Mouse (Mus musculus) hindbrain, embryonic 10.5 days (tissue): ENCODE measurements around the gene Inpp4a. TPM values are rescaled to one million over a fixed set of nuclear protein-coding genes. Genes with fewer than 3 reads are reported as not detected.

Experiments
- DNase-seq: peaks from one replicate; pipeline ENCODE4 v3.0.0-alpha.2; 2017; ENCODE audit warnings: low spot score
- H3K27ac ChIP-seq: fragments of 300-500 bp; sonication (generic); 2 replicates; pipeline ENCODE4 v1.5.1; 2016; ENCODE audit warnings: mild to moderate bottlenecking, moderate library complexity
- H3K27me3 ChIP-seq: fragments of 300-500 bp; sonication (generic); 2 replicates; pipeline ENCODE4 v1.6.1; 2016; ENCODE audit warnings: mild to moderate bottlenecking; ENCODE audit not compliant: poor library complexity, insufficient read depth, severe bottlenecking
- H3K36me3 ChIP-seq: fragments of 300-500 bp; sonication (generic); 2 replicates; pipeline ENCODE4 v1.6.1; 2016; ENCODE audit warnings: mild to moderate bottlenecking, moderate library complexity
- H3K4me1 ChIP-seq: fragments of 300-500 bp; sonication (generic); replicated peaks from 2 replicates; pipeline ENCODE4 v1.6.1; 2016; ENCODE audit warnings: mild to moderate bottlenecking
- H3K4me3 ChIP-seq: fragments of 300-500 bp; sonication (generic); 2 replicates; pipeline ENCODE4 v1.5.1; 2016; ENCODE audit warnings: mild to moderate bottlenecking, moderate library complexity
- H3K9me3 ChIP-seq: fragments of 300-500 bp; sonication (generic); 2 replicates; pipeline ENCODE4 v1.6.1; 2016; ENCODE audit warnings: mild to moderate bottlenecking, moderate library complexity
- WGBS: fragments of 180-500 bp; shearing (Covaris S2); methylation state at CpG from one replicate; pipeline ENCODE4 v1.1.7; 2016; 5-methylcytosine and 5-hydroxymethylcytosine counted together
- polyA plus RNA-seq: library from polyadenylated mRNA; unstranded; fragments of >200 nt; fragmentation: Nextera tagmentation; extraction: Ambion mirVana; gene quantifications from 2 replicates; pipeline ENCODE4 v1.2.1, GENCODE M21; 2016

The Inpp4a gene
- polyA plus RNA-seq, 1 experiment from 2014 or later: 21.8 TPM

DNA sequence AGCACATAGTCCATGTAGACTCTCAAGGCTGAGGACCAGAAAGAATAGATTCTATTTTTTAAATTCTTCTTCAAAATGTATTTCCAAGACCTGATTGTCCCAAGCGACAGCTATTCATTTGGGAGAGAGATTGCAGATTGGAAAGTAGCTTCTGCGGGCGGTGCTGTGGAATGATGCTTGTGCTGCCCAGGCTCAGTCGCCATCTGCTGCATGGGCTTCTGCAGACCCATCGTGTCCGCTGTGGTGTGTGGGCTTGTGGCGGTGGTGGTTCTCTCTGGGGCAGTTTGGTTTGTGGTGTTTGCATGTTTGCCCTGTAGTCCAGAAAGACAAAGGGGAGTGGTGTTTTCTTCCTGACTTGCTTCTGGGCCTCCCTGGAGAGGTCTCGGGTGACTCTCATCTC is 76.5 kb downstream of the Inpp4a start:
- no peak for DNase-seq
- whole genome bisulfite sequencing: 89% methylated on average over 8 of the region's 8 CpGs
- H3K27ac ChIP-seq: no peak overlapping the region
- H3K9me3 ChIP-seq: no peaks in the 10 kb centered on the region
- H3K36me3 ChIP-seq: peaks cover 20% of the 10 kb centered on the region
- H3K27me3 ChIP-seq: no peaks in the 10 kb centered on the region
- H3K4me3 ChIP-seq: no peak overlapping the region
- no peaks in the 10 kb centered on the region; the same call in 1 of the 2 replicates for H3K4me1 ChIP-seq

DNA sequence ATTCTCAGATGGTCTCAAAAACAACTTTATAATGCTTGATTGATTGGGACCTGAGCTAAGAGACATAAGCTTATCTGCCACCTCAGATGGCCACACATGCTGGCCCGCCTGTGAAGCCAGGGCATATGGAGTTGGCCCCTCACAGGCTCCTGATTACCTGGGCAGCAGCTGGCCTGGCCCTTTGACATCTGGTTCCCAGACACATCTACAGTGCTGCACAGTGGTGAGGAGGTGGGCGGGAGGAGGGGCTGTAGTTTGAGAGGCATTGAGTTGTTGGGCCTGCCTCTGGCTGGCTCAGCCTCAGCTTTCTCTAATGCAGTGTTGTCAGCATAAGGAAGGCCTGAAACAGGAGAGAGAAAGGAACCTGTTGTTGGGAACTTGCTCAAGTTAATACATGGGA is 77.1 kb downstream of the Inpp4a start:
- no peak for DNase-seq
- no peaks in the 10 kb centered on the region for H3K9me3 ChIP-seq
- H3K4me1 ChIP-seq: no peaks in the 10 kb centered on the region; the same call in 1 of the 2 replicates
- no peaks in the 10 kb centered on the region for H3K27me3 ChIP-seq
- 81% methylated on average over 2 of the region's 2 CpGs for WGBS
- H3K27ac ChIP-seq: no peak overlapping the region
- peaks cover 18% of the 10 kb centered on the region for H3K36me3 ChIP-seq
- no peak overlapping the region for H3K4me3 ChIP-seq

DNA sequence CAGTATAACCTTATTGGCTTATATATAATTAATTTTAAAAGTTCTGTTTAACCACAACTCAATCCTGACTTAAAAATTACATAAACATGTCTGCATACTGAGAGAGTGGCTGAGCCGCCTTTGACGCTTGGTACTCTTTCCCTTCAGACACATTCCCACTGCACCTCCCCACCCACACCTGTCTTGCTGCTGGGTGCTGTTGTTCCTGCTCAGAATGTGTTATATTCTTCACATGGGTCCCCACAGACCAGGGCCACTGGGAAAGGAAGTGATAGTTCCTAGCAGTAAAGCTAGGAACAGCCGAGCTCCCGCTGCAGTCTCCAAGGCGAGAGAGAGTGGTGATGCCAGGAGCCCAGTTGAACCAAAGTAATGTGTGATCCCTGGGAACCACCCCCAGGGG is 78.4 kb downstream of the Inpp4a start:
- Histone ChIP-seq H3K27ac (no peak overlapping the region), H3K4me1 (no peaks in the 10 kb centered on the region; the same call in 1 of the 2 replicates), H3K27me3 (no peaks in the 10 kb centered on the region), H3K36me3 (peaks cover 18% of the 10 kb centered on the region), H3K4me3 (no peak overlapping the region), H3K9me3 (no peaks in the 10 kb centered on the region)
- DNase-seq: no peak
- WGBS: 94% methylated on average over 5 of the region's 5 CpGs

DNA sequence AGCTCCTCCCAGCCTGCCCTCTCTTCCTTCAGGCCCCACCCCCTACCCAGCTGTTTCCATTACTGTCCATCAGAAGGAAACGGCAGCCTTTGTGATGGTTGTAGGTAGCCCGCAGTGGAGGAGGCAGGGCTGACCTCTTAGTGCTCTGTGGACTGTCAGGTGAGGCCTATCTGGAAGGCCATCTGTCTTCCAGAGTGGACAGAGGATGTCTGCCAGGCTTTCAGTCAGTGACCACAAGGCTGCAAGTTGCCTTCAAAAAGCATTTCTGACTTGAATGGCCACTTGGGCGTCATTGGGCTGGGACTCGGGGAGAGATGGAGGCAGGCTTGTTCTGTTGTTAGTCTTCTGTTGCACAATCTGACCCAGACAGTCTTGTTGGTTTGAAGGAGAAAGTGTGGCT is 79.9 kb downstream of the Inpp4a start:
- peaks cover 18% of the 10 kb centered on the region for H3K36me3 ChIP-seq
- no peaks in the 10 kb centered on the region; the same call in 1 of the 2 replicates for H3K4me1 ChIP-seq
- no peaks in the 10 kb centered on the region for H3K27me3 ChIP-seq
- 65% methylated on average over 4 of the region's 4 CpGs for WGBS
- no peaks in the 10 kb centered on the region for H3K9me3 ChIP-seq
- no peak for DNase-seq
- no peak overlapping the region for H3K4me3 ChIP-seq
- no peak overlapping the region for H3K27ac ChIP-seq

DNA sequence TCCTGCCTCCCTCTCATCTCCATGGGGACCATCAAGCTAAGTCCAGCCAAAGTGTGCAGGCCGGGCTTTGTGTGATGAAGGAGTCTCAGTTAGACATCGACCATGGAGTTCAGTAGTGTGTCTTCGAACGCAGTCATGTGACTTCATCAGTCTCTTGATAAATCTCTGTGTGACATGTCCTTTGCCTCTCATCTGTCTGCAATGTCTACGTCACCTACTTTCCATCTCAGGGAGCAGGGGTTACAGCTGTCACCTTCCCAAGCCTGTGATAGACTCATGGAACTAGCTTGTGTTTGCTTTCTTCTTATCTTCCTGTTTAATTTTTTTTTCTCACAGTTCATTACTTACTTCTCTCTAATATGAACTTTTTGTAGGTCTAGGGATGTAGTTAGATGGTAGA is 81.2 kb downstream of the Inpp4a start:
- WGBS: 91% methylated on average over 5 of the region's 5 CpGs
- Histone ChIP-seq H3K9me3 (no peaks in the 10 kb centered on the region), H3K4me3 (no peak overlapping the region), H3K36me3 (peaks cover 13% of the 10 kb centered on the region), H3K27me3 (no peaks in the 10 kb centered on the region), H3K27ac (no peak overlapping the region), H3K4me1 (no peaks in the 10 kb centered on the region; the same call in 1 of the 2 replicates)
- DNase-seq: no peak

DNA sequence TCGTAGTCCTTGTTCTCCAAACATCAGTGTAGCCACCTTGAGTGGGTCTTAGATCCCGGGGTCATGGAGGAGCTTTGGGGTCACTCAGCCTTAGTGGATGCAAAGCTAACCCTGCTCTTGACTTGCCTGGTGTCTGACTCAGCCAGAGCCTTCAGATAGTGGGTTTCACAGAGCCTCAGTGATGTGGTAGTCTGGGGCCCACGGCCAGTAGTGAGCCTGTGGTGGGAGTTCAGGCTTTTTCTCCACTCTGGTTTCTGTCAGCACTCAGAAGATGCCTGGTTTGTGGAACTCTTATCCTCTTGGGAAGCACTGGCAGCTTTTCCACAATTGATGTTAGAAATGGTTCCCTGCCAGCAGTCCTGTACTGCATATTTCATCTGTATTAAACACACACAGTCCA is 84.6 kb downstream of the Inpp4a start:
- no peak for DNase-seq
- Histone ChIP-seq H3K36me3 (peaks cover 18% of the 10 kb centered on the region), H3K4me3 (no peak overlapping the region), H3K9me3 (no peaks in the 10 kb centered on the region), H3K27ac (no peak overlapping the region), H3K4me1 (no peaks in the 10 kb centered on the region; the same call in 1 of the 2 replicates), H3K27me3 (no peaks in the 10 kb centered on the region)
- 86% methylated on average over 3 of the region's 3 CpGs for WGBS

DNA sequence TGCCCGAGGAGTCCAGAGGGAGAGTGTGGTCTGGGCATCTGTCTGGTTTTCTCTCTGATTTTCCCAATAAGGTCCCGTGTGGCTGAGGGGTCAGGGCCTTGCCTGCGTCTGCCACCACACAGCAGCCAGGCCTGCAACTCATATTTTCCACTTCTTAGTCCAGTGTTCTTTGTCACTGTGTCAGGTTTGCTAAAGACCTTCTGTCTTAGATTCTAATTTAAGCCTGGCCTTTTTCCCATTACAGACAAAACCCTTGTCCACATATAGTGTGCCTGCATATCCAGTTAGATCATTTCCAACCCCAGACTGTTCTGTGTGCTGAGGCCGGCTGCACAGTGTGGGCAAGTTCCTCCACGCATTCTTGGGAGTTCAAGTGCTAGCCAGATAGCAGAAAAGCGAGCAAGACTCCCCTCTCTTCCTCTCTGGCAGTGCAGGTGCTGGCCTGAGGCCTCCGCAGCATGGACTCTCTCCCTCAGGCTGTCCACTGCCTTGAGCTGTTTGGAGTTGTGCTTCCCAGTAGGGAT is 86.8 kb downstream of the Inpp4a start:
- no peak overlapping the region for H3K27ac ChIP-seq
- 81% methylated on average over 7 of the region's 7 CpGs for WGBS
- no peaks in the 10 kb centered on the region for H3K4me1 ChIP-seq
- no peak for DNase-seq
- H3K27me3 ChIP-seq: no peaks in the 10 kb centered on the region
- H3K9me3 ChIP-seq: no peaks in the 10 kb centered on the region
- H3K36me3 ChIP-seq: peaks cover 20% of the 10 kb centered on the region
- no peak overlapping the region for H3K4me3 ChIP-seq

DNA sequence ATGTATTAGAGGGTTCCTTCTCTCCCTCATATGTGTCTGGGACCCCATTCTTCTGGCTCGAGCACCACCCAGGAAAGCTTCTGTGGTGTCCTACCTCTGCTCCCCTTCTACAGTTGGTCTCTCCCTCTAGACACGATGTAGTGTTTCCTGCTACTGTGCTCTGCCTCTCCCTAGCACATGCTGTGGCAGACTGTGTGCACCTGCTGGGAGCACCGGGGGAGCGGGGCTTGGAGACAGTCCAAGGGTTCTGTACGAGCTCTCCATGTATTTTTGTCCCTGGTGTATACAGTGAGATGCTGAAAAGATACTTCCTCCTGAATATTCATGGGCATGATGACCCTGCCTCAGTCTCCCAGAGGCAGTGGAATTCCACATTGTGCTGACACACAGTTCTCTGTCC is 93.5 kb downstream of the Inpp4a start:
- Histone ChIP-seq H3K4me1 (peaks cover 6% of the 10 kb centered on the region; the same call in 1 of the 2 replicates), H3K27me3 (no peaks in the 10 kb centered on the region), H3K27ac (no peak overlapping the region), H3K36me3 (peaks cover 25% of the 10 kb centered on the region), H3K9me3 (no peaks in the 10 kb centered on the region), H3K4me3 (no peak overlapping the region)
- no peak for DNase-seq
- 82% methylated on average over 5 of the region's 5 CpGs for WGBS

DNA sequence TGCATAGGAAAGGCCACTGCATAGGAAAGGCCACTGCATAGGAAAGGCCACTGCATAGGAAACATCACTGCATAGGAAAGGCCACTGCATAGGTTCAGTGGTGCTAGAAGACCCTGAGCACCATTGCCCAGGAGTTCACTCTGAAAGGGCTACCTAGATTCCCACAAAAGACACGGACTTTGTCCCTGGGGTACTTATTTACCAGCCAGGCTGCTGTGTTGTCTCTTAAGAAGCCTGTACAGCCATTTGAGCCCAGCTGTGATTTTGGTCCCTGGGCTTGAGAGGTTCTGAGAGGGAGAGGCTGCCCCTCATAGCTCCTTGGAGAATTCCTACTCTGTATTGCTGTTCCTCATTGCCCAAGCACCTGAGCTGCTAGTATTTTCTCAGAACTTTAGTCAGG is 96.8 kb downstream of the Inpp4a start:
- Histone ChIP-seq H3K36me3 (peaks cover 10% of the 10 kb centered on the region; the same call in 1 of the 2 replicates), H3K27ac (peak overlapping the region; percentile 40), H3K9me3 (no peaks in the 10 kb centered on the region), H3K4me3 (no peak overlapping the region), H3K4me1 (peaks cover 14% of the 10 kb centered on the region; the same call in 1 of the 2 replicates), H3K27me3 (no peaks in the 10 kb centered on the region)
- WGBS: 54% methylated on average over 1 of the region's 1 CpGs
- DNase-seq: no peak

DNA sequence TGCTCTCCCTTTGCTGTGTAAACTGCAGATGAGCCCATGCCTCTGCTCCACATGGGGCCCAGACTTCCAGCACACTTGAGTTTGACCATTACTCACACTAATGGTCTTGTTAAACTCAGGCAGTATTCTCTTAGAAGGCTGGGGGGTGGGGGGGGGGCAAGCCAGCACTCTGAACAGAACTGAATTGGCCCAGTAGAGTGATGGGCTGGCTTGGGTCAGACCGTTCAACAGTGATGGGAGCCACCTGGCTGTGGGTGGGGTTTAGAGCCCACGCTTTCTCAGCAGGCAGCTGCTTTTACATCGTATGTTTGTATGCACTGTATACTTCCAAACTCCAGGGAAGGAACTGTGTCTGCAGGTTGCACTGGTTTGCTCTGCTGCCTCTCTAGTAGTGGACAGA is 99.3 kb downstream of the Inpp4a start:
- H3K9me3 ChIP-seq: no peaks in the 10 kb centered on the region
- 71% methylated on average over 3 of the region's 3 CpGs for WGBS
- H3K4me1 ChIP-seq: peaks cover 14% of the 10 kb centered on the region; the same call in 1 of the 2 replicates
- no peaks in the 10 kb centered on the region for H3K36me3 ChIP-seq
- no peak overlapping the region for H3K4me3 ChIP-seq
- no peak overlapping the region for H3K27ac ChIP-seq
- no peak for DNase-seq
- H3K27me3 ChIP-seq: no peaks in the 10 kb centered on the region

DNA sequence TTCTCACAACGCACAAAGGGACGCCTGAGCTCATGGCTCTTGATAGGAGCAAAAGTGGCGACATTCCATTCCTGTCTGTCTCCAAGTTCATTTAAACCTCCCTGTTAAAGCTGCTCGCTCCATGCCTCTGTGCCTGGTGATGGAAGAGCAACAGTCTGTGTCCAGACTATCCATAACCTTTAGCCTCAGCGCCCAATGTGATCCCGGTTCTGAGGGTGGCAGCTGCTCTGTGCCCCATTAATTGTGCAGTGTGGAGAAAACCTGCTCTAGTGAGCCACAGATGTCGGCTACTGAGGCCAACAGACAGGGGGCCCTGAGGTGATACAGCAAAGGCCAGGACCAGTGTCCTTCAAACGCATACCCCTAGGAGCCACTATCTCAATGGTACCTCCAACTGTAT is 100.1 kb downstream of the Inpp4a start:
- 79% methylated on average over 8 of the region's 8 CpGs for WGBS
- Histone ChIP-seq H3K27ac (0 out of 2 replicates have a peak overlapping the region, but pooled peaks have one; percentile 12), H3K36me3 (no peaks in the 10 kb centered on the region), H3K27me3 (no peaks in the 10 kb centered on the region), H3K4me1 (peaks cover 15% of the 10 kb centered on the region; the same call in 1 of the 2 replicates), H3K9me3 (no peaks in the 10 kb centered on the region), H3K4me3 (no peak overlapping the region)
- no peak for DNase-seq

DNA sequence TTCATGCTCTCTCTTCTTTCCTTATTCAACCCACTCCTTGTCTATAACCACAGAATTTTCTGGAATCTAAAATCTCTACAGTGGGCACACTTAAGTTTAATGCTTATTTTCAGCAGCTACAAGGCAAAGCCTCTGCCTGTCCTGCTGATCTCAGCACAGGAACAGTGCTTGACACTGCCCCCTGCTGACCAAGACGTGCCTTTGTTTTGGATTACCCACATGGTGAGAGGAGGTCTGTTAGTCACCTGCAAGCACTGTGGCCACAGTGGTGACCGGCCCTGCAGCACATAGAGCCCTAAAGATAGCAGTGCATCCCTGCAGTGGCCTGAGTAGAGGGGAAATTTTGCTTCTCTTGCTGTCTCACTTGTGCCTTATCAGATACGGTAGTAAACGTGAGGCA is 102.0 kb downstream of the Inpp4a start:
- Histone ChIP-seq H3K4me3 (no peak overlapping the region), H3K4me1 (peaks cover 18% of the 10 kb centered on the region; the same call in 1 of the 2 replicates), H3K9me3 (no peaks in the 10 kb centered on the region), H3K27me3 (no peaks in the 10 kb centered on the region), H3K36me3 (no peaks in the 10 kb centered on the region), H3K27ac (no peak overlapping the region)
- 60% methylated on average over 4 of the region's 4 CpGs for WGBS
- DNase-seq: peak; percentile 52

DNA sequence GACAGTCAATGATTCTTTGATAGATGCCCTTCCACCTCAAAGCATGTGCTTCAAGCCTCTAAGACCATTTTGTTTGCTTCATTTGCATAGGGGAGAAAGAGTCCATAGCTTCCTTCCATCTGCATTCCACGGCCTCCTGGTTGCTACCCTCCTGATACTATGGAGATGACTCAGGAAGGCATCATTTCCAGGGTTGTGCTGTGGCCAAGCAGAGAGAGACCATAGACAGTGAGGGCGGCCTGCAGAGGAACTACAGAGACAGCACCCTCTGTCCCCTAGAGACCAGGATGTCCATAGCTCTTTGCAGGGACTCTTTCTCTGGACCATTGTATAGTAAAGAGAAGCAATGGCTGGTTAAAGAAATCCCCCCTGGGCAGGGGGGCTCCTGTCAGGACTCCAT is 105.5 kb downstream of the Inpp4a start:
- no peak for DNase-seq
- Histone ChIP-seq H3K4me3 (no peak overlapping the region), H3K36me3 (no peaks in the 10 kb centered on the region), H3K9me3 (no peaks in the 10 kb centered on the region), H3K27ac (no peak overlapping the region), H3K27me3 (no peaks in the 10 kb centered on the region), H3K4me1 (0 out of 2 replicates have a peak, but pooled peaks cover 7% of the 10 kb centered on the region)
- 77% methylated on average over 2 of the region's 2 CpGs for WGBS

DNA sequence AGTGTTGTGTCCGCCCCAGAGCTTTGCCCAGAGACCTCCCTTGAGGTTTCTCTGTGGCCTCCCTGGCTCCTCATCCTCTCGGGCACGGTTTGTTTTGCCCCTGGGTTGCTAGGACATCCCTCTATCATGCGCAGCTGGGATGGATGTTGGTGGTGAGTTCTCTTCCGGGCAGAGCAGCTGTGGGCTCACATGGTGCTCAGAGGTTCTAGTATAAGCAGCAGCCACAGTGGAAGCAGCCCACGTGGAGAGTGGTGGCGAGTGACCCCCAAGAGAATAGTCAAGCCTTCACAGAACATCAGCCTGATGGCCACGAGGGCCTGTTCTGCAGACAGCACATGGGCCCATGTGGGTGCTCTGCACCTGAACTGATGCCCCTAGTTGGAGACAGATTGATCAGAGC is 107.6 kb downstream of the Inpp4a start:
- Histone ChIP-seq H3K27ac (no peak overlapping the region), H3K4me3 (no peak overlapping the region), H3K27me3 (no peaks in the 10 kb centered on the region), H3K9me3 (no peaks in the 10 kb centered on the region), H3K36me3 (no peaks in the 10 kb centered on the region), H3K4me1 (0 out of 2 replicates have a peak, but pooled peaks cover 7% of the 10 kb centered on the region)
- 84% methylated on average over 8 of the region's 8 CpGs for WGBS
- DNase-seq: no peak
